Mouse (Mus musculus): ENCODE results near the gene Noct. TPM values are rescaled to one million over a fixed set of nuclear protein-coding genes. Genes with fewer than 3 reads are reported as not detected.
"Not testable (repeated sequence)": the region's sequence is repeated elsewhere in the genome, so short reads cannot be mapped to it uniquely, and the experiment has no call there.

The Noct gene
- total RNA-seq, 2 experiments from 2014 or later, result 5.8 to 39.1 TPM

GRCm38 (mm10) chr3:51203906-51204305 is 20.3 kb upstream of the Noct start:
- no peak for ATAC-seq (replicated peaks; ENCODE audit: low FRiP score, low TSS enrichment, poor library complexity, severe bottlenecking)

DNA sequence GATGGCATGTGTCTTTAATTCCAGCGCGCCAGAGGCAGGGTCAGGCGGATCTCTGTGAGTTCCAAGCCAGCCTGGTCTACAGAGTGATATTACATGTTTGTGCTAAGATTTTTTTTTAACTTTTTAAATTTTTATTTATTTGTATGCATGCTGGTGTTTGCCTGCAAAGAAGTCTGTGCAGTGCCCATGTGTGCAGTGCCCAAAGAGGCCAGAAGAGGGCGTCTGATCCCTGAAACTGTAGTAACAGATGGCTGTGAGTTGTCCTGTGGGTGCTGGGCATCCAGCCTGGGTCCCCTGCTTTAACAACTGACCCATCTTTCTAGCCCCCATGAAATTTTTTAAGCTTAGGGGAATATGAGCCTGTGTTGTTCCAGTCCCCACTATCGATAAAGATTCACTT is 19.8 kb upstream of the Noct start:
- no peak for ATAC-seq (replicated peaks; ENCODE audit: low FRiP score, low TSS enrichment, poor library complexity, severe bottlenecking)

DNA sequence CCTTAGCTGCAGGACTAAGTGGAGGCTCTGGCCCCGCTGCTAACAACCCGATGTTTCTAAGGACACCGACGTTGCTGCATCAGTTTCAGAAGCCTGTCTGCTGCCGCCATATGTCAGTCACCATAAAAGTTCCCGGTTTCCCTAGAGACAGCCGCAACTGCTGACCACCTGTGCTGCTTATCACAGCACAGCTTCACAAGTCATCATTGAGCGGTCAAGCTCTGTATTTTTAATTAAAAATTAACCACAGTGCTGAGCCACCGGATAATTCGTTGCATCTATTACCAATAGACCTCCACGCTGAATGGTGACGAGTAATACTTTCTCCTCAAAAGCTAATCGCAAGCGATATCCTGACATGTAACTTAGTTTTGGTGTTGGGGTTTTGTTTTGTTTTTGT is 19.4 kb upstream of the Noct start:
- no peak for ATAC-seq (replicated peaks; ENCODE audit: low FRiP score, low TSS enrichment, poor library complexity, severe bottlenecking)

DNA sequence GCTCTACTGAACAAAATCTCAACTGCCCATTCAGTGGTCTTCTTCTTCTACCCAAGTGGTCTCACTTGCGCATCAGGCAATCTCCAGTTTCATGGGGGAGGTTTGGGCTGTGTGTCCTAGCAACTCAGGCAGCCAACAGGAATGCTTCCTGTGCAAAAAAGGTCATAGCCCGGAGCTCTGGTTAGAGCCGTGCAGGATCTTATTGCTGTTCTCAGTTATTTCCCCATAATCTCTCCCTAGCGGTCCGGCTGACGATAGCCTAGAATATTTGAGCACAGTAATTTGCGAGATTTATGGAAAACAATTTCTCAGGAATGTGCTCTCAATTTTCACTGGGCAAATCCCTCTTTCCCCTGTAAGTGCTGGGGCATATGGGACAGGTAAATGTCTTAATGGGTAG is 17.7 kb upstream of the Noct start:
- no peak for ATAC-seq (replicated peaks; ENCODE audit: low FRiP score, low TSS enrichment, poor library complexity, severe bottlenecking)

- ATAC-seq (replicated peaks; ENCODE audit: low FRiP score, low TSS enrichment, poor library complexity, severe bottlenecking), result no peak
Measured at GRCm38 (mm10) chr3:51208633-51209032, 15.6 kb upstream of the Noct start.

GRCm38 (mm10) chr3:51209503-51210314 is 14.5 kb upstream of the Noct start:
- ATAC-seq (replicated peaks; ENCODE audit: low FRiP score, low TSS enrichment, poor library complexity, severe bottlenecking), result no peak

DNA sequence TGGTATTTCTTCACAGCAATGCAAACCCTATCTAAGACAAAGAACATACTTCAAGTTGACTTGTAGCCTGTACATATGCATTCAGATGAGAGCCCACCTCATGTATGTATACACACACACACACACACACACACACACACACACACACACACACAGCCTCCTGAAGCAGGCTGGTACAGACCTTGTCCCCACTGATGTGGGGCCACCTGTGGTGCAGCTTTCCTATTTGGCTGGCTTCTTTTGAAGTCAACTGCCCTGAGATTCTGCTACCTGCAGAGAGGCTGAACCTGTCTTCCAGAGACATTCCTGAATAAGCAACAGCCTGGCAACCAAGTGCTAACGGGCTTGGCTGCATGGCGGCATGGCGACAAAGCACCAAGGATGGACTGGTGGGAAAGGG is 13.8 kb upstream of the Noct start:
- no peak for ATAC-seq (replicated peaks; ENCODE audit: low FRiP score, low TSS enrichment, poor library complexity, severe bottlenecking)

DNA sequence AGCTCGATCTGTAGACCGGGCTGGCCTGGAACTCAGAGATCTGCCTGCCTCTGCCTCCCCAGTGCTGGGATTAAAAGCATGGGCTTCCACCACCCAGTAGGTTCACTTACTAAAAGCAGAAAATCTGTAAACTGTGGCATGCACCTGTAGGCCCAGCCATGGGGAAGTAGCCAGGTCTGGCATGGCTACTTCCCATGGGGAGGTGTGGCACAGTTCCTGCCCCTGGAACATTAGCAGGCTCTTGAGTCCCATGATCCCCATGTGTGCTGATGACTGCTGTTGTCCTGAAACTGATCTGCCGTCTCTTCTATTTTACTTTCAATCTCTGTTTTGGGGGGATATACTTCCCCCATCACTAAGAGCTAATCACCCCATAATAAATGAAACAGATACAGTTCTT is 11.1 kb upstream of the Noct start:
- no peak for ATAC-seq (replicated peaks; ENCODE audit: low FRiP score, low TSS enrichment, poor library complexity, severe bottlenecking)

GRCm38 (mm10) chr3:51215681-51216080 is 8.6 kb upstream of the Noct start:
- no peak for ATAC-seq (replicated peaks; ENCODE audit: low FRiP score, low TSS enrichment, poor library complexity, severe bottlenecking)

- not testable (repeated sequence) for ATAC-seq (replicated peaks; ENCODE audit: low FRiP score, low TSS enrichment, poor library complexity, severe bottlenecking)
Measured at GRCm38 (mm10) chr3:51216351-51216750, 7.9 kb upstream of the Noct start.

GRCm38 (mm10) chr3:51218385-51218784 is 5.9 kb upstream of the Noct start:
- not testable (repeated sequence) for ATAC-seq (replicated peaks; ENCODE audit: low FRiP score, low TSS enrichment, poor library complexity, severe bottlenecking)

DNA sequence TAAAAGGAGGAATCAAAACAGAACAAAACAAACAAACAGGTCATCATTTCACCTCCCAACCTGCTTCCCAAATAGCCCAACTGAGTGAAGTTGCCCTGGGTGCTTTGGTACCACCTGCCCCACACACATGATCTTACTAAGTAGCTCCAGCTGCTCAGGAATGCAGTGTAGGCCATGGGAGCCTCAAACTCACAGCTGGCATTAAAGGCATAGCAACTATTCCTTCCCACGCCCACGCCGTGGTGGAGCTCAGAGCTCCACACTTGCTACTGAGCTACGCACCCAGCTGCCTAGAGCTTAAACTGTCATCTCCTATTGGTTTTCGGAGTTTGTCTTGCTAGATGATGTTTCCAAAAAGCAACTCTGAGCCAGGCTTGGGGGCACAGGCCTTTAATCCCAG is 5.0 kb upstream of the Noct start:
- ATAC-seq (replicated peaks; ENCODE audit: low FRiP score, low TSS enrichment, poor library complexity, severe bottlenecking), result no peak

GRCm38 (mm10) chr3:51220846-51221245 is 3.4 kb upstream of the Noct start:
- ATAC-seq (replicated peaks; ENCODE audit: low FRiP score, low TSS enrichment, poor library complexity, severe bottlenecking), result no peak

- no peak for ATAC-seq (replicated peaks; ENCODE audit: low FRiP score, low TSS enrichment, poor library complexity, severe bottlenecking)
Measured at GRCm38 (mm10) chr3:51221847-51222246, 2.4 kb upstream of the Noct start.

GRCm38 (mm10) chr3:51222302-51222701 is 1.9 kb upstream of the Noct start:
- no peak for ATAC-seq (replicated peaks; ENCODE audit: low FRiP score, low TSS enrichment, poor library complexity, severe bottlenecking)

DNA sequence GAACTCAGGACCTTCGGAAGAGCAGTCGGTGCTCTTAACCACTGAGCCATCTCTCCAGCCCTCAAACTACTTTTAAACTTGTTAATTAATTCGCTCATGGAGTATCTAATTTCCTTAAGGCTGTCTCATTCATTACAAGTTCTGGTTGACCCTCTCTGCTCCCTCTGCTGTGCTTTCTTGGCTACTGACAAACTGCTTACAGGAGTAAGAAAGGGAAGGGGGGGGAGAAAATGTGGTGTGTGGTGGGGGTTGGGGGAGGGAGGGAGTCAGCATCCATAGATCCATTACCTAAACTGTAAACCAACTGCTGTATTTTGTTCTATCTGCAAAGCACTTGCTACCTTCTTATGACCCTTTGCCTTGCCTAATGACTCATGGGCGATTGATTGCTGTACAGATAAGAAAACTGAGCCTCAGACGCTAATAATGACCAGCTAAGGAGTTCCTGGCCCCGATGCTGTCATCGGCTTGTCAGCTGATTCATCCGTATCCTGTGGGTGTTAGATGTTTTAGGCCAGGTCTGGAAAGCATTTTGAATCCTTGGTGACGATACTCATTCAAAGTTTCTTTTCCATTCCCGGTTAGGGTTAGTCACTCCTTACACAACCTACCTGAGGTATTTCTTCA is 1.3 kb upstream of the Noct start:
- no peak for ATAC-seq (replicated peaks; ENCODE audit: low FRiP score, low TSS enrichment, poor library complexity, severe bottlenecking)

DNA sequence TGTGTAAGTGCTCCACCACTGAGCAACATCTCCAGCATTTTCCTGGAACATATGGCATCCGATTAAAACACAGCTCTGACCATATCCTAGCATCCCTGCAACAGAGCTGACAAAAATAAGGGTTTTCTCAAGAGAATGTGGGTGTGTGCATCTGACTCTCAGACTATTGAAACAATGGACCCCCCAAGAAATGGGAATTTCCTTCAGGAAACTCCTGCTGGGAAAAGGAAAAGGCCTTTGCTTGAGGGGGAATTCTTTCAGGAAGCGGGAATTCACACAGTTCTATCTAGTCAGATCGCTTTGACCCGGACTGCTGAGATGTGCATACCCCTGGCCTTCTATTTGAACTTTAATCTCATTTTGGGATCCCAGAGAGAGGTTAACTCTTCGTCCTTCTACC is 691 bp upstream of the Noct start:
- ATAC-seq (replicated peaks; ENCODE audit: low FRiP score, low TSS enrichment, poor library complexity, severe bottlenecking), result no peak

DNA sequence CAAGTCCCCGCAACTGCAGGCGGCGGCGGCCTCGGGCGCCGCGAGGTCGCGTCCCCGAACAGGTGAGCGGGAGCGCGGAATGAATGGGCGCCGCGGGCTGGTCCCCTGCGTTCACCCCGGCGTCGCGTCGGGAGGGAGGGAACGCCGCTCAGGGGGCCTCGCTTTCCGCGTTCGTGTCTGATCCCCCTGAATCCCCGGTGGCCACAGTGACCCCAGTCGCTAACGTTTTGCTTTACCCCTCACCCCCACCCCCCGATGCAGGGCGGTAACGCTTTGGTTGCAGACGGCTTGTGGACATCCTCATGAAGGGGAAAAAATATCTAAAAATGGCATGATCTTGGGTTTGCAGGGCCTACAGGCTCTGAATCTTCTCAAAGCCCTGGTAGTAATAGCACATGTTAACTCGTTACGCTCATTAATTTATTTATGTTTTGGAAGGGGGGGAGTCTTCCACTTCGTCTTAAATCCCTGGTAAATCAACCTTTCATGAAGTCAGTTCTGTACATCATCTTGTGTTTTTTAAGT is 1.0 kb downstream of the Noct start:
- ATAC-seq (replicated peaks; ENCODE audit: low FRiP score, low TSS enrichment, poor library complexity, severe bottlenecking), result no peak

DNA sequence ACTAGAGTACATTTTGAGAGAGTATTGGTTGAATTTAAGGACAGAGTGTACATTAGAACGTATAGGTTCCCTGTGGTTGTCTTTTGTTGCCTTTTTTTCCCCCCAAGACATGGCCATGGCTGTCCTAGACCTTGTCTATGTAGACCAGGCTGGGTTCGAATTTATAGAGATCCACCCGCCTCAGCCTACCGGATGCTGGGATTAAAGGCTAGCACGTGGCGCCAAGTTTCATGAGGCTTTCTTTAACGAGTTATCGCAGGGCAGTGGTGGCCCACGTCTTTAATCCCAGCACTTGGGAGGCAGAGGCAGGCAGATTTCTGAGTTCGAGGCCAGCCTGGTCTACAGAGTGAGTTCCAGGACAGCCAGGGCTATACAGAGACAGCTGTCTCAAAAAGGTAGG is 1.7 kb downstream of the Noct start:
- ATAC-seq (replicated peaks; ENCODE audit: low FRiP score, low TSS enrichment, poor library complexity, severe bottlenecking), result no peak

DNA sequence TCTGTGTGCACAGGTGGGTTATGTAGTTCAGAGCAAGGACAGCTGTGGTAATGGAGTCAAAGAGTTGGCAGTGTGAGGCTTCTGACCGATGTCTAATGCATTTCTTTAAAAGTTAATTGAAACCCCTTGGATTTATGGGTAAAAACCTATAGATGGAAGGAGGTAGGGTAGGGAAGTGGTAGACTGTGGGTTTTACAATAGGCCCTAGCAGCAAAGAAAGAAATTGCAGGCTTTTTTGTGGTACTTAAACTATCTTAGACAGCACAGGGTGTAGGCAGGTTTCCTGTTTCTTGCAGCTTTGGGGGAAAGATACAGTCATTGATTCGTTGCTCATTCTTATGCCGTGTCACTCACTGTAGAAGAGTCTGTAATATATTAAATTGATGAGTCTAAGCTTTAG is 2.4 kb downstream of the Noct start:
- no peak for ATAC-seq (replicated peaks; ENCODE audit: low FRiP score, low TSS enrichment, poor library complexity, severe bottlenecking)

Data from megakaryocyte-erythroid progenitor cell, adult 5-6 weeks (primary cell).